Mouse (Mus musculus) ES-Bruce4 (cell line): Measurements from ENCODE around the gene Kirrel3.

Experiments
- CTCF ChIP-seq: IDR thresholded peaks from one replicate; pipeline ENCODE4 v1.8.1; 2011; ENCODE audit warnings: low read depth, low read length
- EP300 ChIP-seq: IDR thresholded peaks from 2 replicates; pipeline ENCODE4 v1.6.1; 2011; ENCODE audit warnings: low read depth, low read length; ENCODE audit not compliant: insufficient read depth
- POLR2A ChIP-seq: IDR thresholded peaks from one replicate; pipeline ENCODE4 v1.8.1; 2011; ENCODE audit warnings: low read length; ENCODE audit not compliant: insufficient read depth

DNA sequence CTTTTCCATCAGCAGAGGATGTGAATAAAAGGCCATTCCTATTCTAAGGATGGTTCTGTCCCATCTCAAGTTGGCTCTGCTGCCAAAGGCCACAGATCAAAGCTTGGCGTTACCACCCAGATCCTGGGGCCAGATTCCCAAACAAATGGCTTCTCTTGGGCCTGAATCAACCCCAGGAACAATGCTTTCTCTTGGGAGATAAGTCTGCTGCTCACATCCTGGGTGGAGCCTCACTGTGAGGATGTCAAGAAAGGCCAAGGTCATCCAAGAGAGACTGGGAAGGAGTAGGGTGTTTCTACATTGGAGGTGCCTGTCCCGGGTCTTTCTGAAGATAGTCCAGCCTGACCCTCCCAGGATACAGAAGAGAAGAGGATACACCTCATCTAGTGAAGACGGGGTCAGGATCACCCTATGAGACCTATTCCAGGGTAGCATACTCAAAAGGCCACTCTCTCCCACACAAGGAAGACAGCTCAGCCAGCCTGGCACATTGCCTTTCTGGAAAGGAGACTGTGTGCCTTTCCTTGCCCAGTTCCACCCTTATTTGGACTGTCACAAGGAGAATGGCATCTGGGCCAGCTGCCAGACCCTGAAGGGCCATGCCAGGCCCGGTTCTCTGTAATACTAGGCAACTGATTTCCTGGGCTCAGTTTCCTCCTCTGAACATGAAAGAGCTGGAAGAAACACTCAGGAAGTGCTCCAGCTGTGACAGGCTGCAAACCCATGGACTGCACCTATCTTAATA, 507.9 kb downstream of the Kirrel3 start:
- TF ChIP-seq POLR2A (no peak), EP300 (peak; percentile 76), CTCF (no peak)
